Mouse (Mus musculus) hindlimb bud, embryonic 11.5 days (tissue): ENCODE measurements around the gene Il2rg.

Experiments
- DNase-seq: peaks from one replicate; pipeline ENCODE4 v3.0.0-alpha.2; 2012; ENCODE audit warnings: low read depth, low spot score; ENCODE audit errors: extremely low spot score

Gene Il2rg

GRCm38 (mm10) chrX:101268025-101268754, at the start of gene Il2rg:
Gene Il2rg, minus strand, starts transcription at chrX:101268255.
- DNase-seq: no peak

DNA sequence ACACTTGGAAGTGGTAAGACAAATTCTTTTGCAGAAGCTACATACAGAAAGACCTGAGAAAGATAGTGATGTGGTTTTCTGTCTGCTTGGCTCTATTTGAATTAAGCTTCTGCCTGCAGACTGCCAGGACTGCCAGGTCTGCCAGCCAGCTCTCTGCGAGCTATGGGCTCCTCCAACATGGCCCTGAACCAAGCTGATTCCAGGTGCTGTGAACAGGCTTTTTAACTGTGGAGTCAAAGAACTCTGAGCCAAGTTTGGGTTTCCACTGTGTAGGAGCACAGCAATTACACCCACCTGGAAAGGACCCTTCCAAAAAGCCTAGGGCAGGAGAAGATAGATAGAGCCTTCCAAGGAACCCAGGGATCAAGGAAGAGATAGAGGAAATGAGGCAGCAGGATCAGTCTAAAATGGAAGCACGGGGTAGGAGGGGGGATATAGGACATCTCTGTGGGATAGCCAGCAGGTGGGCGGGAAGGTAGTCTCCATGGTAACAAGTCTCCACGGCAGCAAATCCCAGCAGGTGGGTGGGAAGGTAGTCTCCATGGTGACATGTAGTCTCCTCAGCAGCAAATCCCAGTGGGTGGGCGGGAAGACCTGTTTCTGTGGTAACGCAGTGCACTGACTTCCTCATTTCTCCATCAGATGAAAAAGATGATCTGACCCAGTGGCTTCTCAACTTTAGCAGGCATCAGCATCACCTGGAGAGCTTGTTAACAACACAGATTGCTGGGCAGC, 45.7 kb upstream of the Il2rg start:
- DNase-seq: no peak

DNA sequence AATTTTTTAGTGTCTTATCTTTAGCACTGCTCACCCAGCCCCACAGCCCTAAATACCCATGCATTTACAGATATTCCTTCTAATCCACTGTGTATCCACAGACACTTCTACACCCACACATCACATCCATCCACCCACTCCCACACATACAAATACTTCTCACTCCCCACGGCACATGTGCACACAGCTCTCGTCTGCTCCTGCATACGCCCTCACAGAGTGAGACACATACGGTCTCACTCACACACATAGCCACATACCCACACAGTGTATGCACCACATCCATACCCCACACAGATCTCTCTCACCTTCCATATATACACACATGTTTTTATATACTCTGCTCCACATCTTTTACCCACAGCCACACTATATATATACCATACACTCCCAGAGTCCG, 41.2 kb upstream of the Il2rg start:
- DNase-seq: no peak

DNA sequence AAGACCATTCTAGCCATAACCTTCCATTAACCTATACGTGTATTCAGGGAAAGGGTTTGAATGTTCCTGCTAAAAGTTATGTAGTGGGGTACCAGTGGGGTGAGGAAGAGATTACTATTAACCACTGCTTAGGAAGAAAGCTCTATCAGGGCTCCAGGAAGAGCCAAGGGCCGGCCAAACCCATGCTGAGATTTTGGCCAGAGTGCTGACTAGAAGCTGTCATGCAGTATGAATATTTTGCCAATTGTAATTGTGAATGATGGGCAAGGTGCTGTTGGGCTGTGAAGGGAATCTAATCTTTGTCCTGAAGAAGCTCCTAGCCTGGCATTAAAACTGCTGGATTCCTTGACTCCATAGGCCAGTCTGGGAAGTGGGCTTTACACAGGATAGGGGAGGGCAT, 36.6 kb upstream of the Il2rg start:
- DNase-seq: no peak

DNA sequence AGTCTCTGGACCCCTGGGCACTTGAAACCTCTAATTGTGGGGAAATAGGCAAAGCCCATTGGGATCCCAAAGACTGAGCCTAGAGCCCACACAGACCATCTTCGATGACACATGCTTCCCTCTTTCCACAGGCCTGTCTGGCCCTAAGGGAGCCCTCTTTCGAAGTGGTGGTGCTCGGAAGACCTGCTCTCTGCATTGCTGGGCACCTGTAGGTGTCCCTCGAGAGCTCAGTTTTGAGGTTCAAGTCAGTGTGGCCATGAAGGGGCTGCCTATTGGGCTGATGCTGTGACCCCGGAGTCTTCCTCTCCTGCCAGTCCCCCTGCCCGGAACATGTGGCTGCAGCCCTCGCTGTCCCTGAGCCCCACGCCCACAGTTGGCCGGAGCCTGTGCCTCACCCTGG, 33.6 kb upstream of the Il2rg start:
- DNase-seq: no peak

DNA sequence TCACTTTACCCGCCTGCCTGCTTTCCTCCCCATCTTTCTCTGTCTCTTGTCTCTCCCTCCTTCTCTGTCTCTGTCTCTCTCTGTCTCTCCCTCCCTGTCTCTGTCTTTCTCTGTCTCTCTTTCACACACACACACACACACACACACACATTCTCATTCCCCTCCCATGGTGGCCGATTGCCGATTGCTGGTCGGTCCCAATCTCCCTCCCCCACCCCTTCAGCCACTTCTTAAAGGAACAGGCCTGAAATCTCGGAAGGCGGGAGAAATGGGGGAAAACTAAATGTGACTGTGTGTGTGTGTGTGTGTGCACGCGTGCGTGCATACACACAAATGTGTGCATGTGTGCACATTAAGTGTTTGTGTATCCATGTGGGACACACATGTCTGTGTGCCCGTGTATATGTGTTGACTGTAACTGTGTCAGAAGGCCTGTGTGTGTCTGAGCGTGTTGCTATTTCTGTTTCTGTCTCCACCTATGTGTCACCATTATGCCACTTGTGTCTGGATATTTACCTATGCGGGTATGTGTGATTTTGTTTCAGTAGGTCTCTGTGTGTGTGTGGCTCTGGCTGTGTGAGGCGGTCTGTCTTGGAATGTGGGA, 32.5 kb upstream of the Il2rg start:
- no peak for DNase-seq

DNA sequence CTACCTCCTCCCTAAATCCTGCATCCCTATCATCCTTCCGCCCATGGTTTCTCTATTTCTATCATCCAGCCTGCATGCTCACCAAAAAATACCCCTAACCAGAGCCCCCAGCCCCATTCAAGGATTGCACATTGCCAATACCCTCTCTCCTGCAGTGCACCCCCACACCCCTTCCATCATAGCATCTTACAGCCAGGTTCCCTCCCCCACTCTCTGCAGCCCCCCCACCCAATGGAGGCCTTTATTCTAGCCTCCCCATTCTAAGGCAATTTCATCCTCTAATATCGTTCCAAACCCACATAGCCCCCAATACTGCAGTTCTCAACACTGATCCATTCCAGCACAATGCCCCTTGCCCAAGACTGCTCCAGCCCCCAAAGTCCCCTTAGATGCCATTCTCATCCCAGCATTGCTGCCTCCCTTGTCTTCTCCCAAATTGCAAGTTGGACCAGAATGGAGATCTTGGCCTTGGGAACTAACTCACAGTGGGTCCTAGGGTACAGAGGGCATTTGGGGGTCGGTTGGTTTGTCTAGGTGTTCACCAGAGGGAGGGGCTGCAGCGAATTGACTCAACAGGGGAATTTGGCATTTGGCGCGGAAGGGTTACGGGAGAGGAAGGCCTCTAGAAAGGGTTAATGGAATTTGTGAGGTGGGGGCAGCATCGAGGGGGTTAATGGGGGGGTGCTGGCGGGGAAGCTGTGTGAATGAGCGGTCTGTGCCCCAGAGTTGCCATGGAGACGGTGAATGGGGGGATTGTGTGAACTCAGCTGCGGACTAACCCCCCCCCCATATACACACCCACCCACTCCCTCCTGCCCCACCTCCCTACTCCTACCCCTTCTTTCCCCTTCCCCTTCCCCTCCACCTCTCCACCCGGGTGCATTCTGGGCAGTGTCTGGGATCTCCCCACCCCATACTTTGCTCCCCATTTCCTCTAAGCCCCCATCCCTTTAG, 31.7 kb upstream of the Il2rg start:
- DNase-seq: no peak

DNA sequence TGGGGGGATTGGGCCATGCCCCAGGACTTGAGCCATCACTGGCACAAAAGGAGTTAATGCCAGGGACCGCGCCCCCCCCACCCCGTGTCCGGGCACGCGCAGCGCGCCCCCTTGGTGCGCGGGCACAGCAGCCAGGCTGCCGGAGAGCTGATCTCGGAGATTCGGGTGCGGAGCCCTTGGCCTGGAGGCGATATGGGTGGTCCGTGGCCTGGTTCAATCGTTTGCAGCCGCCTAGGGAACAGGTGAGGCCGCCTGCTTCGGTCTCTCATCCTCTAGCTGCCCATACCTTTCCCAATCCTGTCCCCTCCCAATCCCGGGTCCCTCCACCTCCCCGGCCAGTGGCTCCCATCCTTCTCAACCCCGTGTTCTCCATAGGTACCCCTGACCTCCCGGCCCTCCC, 31.0 kb upstream of the Il2rg start, which contains the start of gene Nlgn3:
Gene Nlgn3, plus strand, starts transcription at position 114 of the 400 bp plus-strand sequence.
- no peak for DNase-seq

- no peak for DNase-seq
Measured at GRCm38 (mm10) chrX:101290111-101290510, 22.1 kb upstream of the Il2rg start.

DNA sequence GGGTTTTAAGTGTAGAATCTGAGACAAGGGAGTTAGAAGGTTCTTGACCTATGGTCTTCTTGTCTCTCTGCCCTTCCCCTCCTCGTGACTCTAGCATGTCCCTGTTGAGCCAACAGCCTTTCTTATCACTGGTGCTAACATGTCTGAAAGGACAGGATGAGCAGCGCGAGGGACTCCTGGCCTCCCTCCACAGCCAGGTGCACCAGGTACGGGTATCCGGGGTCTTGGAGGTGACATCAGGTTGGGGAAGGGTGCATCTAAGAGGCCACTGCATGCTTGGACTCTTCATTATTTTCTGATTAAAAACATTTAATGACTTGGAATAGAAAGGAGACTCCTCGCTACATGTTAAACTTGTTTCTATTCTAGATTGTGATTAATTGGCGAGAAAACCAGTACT, 21.0 kb upstream of the Il2rg start:
- DNase-seq: no peak

- DNase-seq: no peak
Measured at GRCm38 (mm10) chrX:101288432-101288831, 20.4 kb upstream of the Il2rg start.

DNA sequence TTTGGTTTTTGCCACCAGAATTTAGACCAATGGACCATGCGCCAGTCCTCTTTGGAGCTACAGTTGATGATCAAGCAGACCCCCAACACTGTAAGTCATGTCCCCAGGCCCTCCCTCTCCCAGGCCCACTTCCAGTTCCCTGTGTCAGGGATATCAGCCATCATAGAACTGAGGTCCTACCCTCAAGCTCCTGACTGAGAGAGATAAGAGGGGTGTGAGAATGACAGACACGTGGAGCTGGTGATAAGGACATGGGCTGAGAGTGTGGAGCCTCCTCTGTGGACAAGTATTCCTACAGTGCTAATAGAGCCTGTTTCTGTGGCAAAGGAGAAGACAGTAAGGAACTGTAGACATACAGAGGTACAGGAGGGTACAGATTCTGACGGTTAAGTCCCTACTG, 19.5 kb upstream of the Il2rg start:
- DNase-seq: no peak

GRCm38 (mm10) chrX:101285953-101286670, 18.1 kb upstream of the Il2rg start:
- DNase-seq: no peak

GRCm38 (mm10) chrX:101285534-101285933, 17.5 kb upstream of the Il2rg start:
- no peak for DNase-seq

DNA sequence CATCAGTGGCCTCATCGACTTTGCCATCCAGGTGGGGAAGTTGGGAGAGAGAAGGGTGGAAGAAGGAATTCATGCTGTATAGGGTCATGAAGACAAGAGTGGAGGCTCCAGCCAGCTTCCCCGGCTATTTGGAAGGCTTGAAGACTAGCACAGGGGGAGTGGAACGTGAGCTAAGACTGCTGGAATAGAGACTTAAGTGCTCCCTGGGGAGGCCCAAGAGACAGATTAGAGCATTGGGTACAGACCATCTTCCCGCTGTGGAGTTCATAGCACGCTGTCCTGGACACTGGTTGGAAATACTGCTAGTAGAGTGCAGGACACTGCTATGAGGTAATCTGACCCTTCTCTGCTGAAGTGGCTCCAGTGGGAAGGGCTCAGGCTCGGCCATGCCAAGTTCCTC, 14.8 kb upstream of the Il2rg start:
- DNase-seq: no peak

- DNase-seq: peak; percentile 20
Measured at GRCm38 (mm10) chrX:101273875-101274738, 6.1 kb upstream of the Il2rg start, which contains the start of gene Med12. Gene Med12, plus strand, starts transcription at chrX:101274030.

- no peak for DNase-seq
Measured at GRCm38 (mm10) chrX:101273410-101273809, 5.4 kb upstream of the Il2rg start.

DNA sequence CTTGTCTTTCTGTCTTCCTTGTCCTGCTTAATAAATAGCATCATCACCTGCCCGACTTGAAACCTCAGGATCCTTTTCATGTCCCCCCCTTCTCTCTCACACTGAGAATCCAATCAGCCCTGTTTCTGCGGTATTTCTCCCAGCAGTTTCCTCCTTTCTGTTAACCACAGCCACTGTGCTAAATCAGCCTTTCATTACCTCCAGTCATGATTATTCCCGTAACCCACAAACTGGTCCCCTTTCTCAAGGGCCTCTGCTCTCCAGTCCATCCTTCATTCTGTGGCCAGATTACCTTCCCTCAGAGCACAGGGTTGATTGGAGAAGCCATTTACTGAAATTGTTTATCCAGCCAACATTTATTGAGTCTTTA, 685 bp upstream of the Il2rg start, which contains the start of gene Gm20489:
Gene Gm20489, minus strand, starts transcription at position 269 of the 370 bp plus-strand sequence.
- DNase-seq: no peak

- no peak for DNase-seq
Measured at GRCm38 (mm10) chrX:101266631-101267030, 1.4 kb downstream of the Il2rg start.
